7 mouse cellular contexts compared by ENCODE assay signal in genomic region chr6:38066215-38066614, GRCm38 (mm10). TPM values are rescaled to one million over a fixed set of nuclear protein-coding genes. Genes with fewer than 3 reads are reported as not detected.
A peak's percentile ranks its signal among the peaks of the same experiment; 100 is the strongest.
DNase-seq lines count a peak whose midpoint lies in the region; ATAC-seq lines count a peak whose summit lies in the region.

No protein-coding gene starts in this region.

- WGBS in hindbrain, embryonic 14.5 days = 3% methylated on average over 5 of the region's 5 CpGs

- peak; percentile 89 for DNase-seq in R1 (ENCODE audit: low read depth, low spot score)
- DNase-seq in cerebellum, adult 18-20 months = peak; percentile 65 to 71
- DNase-seq in frontal cortex, postnatal 10 days (ENCODE audit: low spot score in 2 of 2) = peak; percentile 36 to 59
- peak; percentile 85 for DNase-seq in hindbrain, embryonic 14.5 days (ENCODE audit: low spot score)
- peak; percentile 61 to 83 for DNase-seq in layer of hippocampus, postnatal 14 days (ENCODE audit: low spot score in 2 of 2)
- DNase-seq in right cerebral cortex, adult 2 months (ENCODE audit: low spot score in 2 of 2) = peak; percentile 60 to 70

- 0 out of 2 replicates have a peak overlapping the region, but pooled peaks have one; percentile 24 for H3K4me2 ChIP-seq in hindbrain, embryonic 14.5 days (replicated peaks)

- H3K36me3 ChIP-seq in hindbrain, embryonic 14.5 days (replicated peaks; ENCODE audit: control insufficient read depth, insufficient read depth) = no peaks in the 10 kb centered on the region

- no peak overlapping the region for H3K4me3 ChIP-seq in hindbrain, embryonic 14.5 days (replicated peaks; ENCODE audit: low read length)

- H3K27ac ChIP-seq in hindbrain, embryonic 14.5 days = peak overlapping the region; percentile 4; the same call in 1 of the 2 replicates

- no peak overlapping the region; the same call in 1 of the 2 replicates for H3K9ac ChIP-seq in hindbrain, embryonic 14.5 days

- ATAC-seq in hindbrain, embryonic 14.5 days (ENCODE audit: low FRiP score) = peak; percentile 87
- peak; percentile 78 for ATAC-seq in megakaryocyte, adult 5-6 weeks (ENCODE audit: poor library complexity, severe bottlenecking)

- H3K4me1 ChIP-seq in hindbrain, embryonic 14.5 days (replicated peaks; ENCODE audit: control insufficient read depth, insufficient read depth, low read length) = peaks cover 9% of the 10 kb centered on the region

- H3K27me3 ChIP-seq in hindbrain, embryonic 14.5 days (ENCODE audit: control insufficient read depth, insufficient read depth, low read length) = no peaks in the 10 kb centered on the region

- no peaks in the 10 kb centered on the region for H3K9me3 ChIP-seq in hindbrain, embryonic 14.5 days (ENCODE audit: control insufficient read depth, low read length)

RNA-seq across cellular contexts. Expression of gene Svopl, which starts 19.4 kb away (rescaled TPM):
- polyA plus RNA-seq in hindbrain, embryonic 14.5 days (2014; fragmentation: Nextera tagmentation; extraction: Ambion mirVana) = 0.81 and 1.6 TPM in 2 replicates
- under 1 TPM; 0.21 to 0.48 TPM for total RNA-seq in layer of hippocampus, postnatal 14 days (2021)
- not detected in 2 replicates for total RNA-seq in megakaryocyte, adult 5-6 weeks (2015)
- not detected in 2 replicates for total RNA-seq in megakaryocyte, adult 5-6 weeks (2017)

RNA-seq across cellular contexts. Expression of gene Tmem213, which starts 42.8 kb away (rescaled TPM):
- polyA plus RNA-seq in hindbrain, embryonic 14.5 days (2014; fragmentation: Nextera tagmentation; extraction: Ambion mirVana) = not detected in 2 replicates
- total RNA-seq in layer of hippocampus, postnatal 14 days (2021) = not detected
- total RNA-seq in megakaryocyte, adult 5-6 weeks (2015) = not detected in 2 replicates
- total RNA-seq in megakaryocyte, adult 5-6 weeks (2017) = not detected in 2 replicates

RNA-seq across cellular contexts. Expression of gene Atp6v0a4, which starts 58.2 kb away (rescaled TPM):
- 0.09 and 0.26 TPM in 2 replicates for polyA plus RNA-seq in hindbrain, embryonic 14.5 days (2014; fragmentation: Nextera tagmentation; extraction: Ambion mirVana)
- total RNA-seq in layer of hippocampus, postnatal 14 days (2021) = 1 to 10 TPM; 4.9 to 6.5 TPM
- total RNA-seq in megakaryocyte, adult 5-6 weeks (2015) = not detected in 2 replicates
- not detected in 2 replicates for total RNA-seq in megakaryocyte, adult 5-6 weeks (2017)

Comparison
In these comparisons a context has a peak if more than half of its experiments do, and no peak if none do; other contexts are left out.
1. RNA of gene Atp6v0a4, which starts 58.2 kb away (total RNA-seq): 4.9 to 6.5 TPM in layer of hippocampus, postnatal 14 days; not detected in megakaryocyte, adult 5-6 weeks; every median in the first group is over 4 times any median in the second.
2. Peak in every context shown above with its lines, with median percentiles within 50 percentile points of each other: DNase-seq.